Mouse (Mus musculus): ENCODE data around the gene Tcl1b3. TPM values are rescaled to one million over a fixed set of nuclear protein-coding genes. Genes with fewer than 3 reads are reported as not detected.

Gene Tcl1b3
- not detected for polyA plus RNA-seq (2014; fragmentation: Illumina TruSeq; extraction: RNeasy Lipid Tissue Mini Kit (QIAGEN cat#74804); ENCODE audit: insufficient read depth, low read depth, low replicate concordance)

DNA sequence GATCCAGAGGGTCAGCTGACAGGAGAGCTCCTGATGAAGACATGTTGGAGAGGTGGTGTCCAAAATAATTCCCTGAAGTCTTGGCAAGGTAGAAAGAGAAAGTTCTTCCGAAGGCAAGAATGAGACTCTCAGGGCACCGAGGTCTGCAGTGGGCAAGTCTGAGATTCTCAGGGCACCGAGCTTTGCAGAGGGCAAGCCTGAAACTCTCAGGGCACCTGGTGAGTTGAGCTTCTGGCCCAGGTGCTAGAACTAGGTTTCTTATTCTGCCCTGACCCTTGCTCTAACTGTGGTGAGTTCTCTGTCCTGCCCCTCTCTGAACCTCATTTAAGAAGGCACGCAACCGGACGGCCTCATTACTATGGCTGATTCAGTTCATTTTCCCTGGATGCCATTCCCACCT, at the start of gene Tcl1b3:
Tcl1b3 (plus strand) TSS at position 301 of the 400 bp plus-strand sequence.

DNA sequence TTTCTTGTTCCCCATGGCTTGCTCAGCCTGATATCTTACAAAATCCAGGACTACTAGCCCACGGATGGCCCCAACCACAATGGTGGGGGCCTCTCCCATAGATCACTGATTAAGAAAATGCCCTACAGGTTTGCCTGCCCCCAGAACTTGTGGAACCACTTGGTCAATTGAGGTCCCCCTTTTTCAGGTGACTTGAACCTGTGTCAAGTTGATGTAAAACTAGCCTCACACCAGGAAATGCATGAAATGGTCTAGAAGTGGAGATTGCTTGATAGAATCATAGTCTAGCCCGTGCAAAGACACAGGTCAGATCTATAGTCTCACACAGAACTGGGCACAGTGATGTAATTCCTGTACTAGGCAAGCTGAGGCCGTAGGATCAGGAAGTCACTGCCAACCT, 45.1 kb upstream of the Tcl1b3 start, which contains the start of gene Tcl1b2:
Tcl1b2 (plus strand) TSS at position 301 of the 400 bp plus-strand sequence.

GRCm38 (mm10) chr12:105159390-105159789, 31.5 kb upstream of the Tcl1b3 start, which contains the start of gene Tcl1b1:
Gene Tcl1b1 (plus strand): TSS chr12:105159690.

DNA sequence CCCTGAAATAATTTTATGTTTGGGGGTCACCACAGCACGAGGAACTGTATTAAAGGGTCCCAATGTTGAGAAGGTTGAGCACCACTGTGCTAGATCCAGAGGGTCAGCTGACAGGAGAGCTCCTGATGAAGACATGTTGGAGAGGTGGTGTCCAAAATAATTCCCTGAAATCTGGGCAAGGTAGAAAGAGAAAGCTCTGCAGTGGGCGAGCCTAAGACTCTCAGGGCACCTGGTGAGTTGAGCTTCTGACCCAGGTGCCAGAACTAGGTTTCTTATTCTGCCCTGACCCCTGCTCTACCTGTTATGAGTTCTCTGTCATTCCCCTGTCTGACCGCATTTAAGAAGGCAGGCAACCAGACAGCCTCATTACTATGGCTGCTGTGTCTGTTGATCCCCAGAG, 14.8 kb upstream of the Tcl1b3 start, which contains the start of gene Tcl1b5:
Tcl1b5 (plus strand) TSS at position 301 of the 400 bp plus-strand sequence.

DNA sequence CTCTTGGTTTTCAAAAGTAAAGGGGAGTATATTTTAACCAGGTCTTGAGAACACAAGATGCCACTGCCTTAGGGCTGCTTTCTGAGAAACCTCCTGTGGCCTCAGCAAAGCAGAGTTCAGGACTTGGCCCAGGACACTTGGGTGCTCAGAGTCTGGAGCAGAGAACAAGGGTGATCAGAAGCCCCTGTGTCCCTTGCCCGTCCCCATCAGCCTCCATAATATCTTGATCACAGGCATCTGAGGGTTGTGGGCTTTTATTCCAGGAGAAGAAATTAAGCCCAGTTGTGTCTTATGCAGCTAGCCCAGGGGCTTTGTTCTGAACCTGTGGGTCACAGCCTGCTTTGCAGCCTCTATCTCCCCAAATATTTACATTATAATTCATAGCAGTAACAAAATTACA, 10.8 kb downstream of the Tcl1b3 start, which contains the start of gene Tcl1b4:
Tcl1b4 (plus strand) TSS at position 301 of the 400 bp plus-strand sequence.

GRCm38 (mm10) chr12:105222601-105223319, 31.9 kb downstream of the Tcl1b3 start, which contains the start of gene Tcl1:
Gene Tcl1 (minus strand): TSS chr12:105222793.

Other genes with a start within 250 kb of the Tcl1b3 start
- 1.1 TPM for gene Syne3, start 181.2 kb upstream of the Tcl1b3 start, polyA plus RNA-seq (2014; fragmentation: Illumina TruSeq; extraction: RNeasy Lipid Tissue Mini Kit (QIAGEN cat#74804); ENCODE audit: insufficient read depth, low read depth, low replicate concordance)
- 42.4 TPM for gene Glrx5, start 158.4 kb upstream of the Tcl1b3 start, polyA plus RNA-seq (2014; fragmentation: Illumina TruSeq; extraction: RNeasy Lipid Tissue Mini Kit (QIAGEN cat#74804); ENCODE audit: insufficient read depth, low read depth, low replicate concordance)
- not detected for gene Tcl1b2, start 45.0 kb upstream of the Tcl1b3 start, polyA plus RNA-seq (2014; fragmentation: Illumina TruSeq; extraction: RNeasy Lipid Tissue Mini Kit (QIAGEN cat#74804); ENCODE audit: insufficient read depth, low read depth, low replicate concordance)
- gene Tcl1b1, start 31.4 kb upstream of the Tcl1b3 start, polyA plus RNA-seq (2014; fragmentation: Illumina TruSeq; extraction: RNeasy Lipid Tissue Mini Kit (QIAGEN cat#74804); ENCODE audit: insufficient read depth, low read depth, low replicate concordance): not detected
- gene Tcl1b5, start 14.7 kb upstream of the Tcl1b3 start, polyA plus RNA-seq (2014; fragmentation: Illumina TruSeq; extraction: RNeasy Lipid Tissue Mini Kit (QIAGEN cat#74804); ENCODE audit: insufficient read depth, low read depth, low replicate concordance): not detected
- gene Tcl1b4, start 10.9 kb downstream of the Tcl1b3 start, polyA plus RNA-seq (2014; fragmentation: Illumina TruSeq; extraction: RNeasy Lipid Tissue Mini Kit (QIAGEN cat#74804); ENCODE audit: insufficient read depth, low read depth, low replicate concordance): not detected
- gene Tcl1, start 31.8 kb downstream of the Tcl1b3 start, polyA plus RNA-seq (2014; fragmentation: Illumina TruSeq; extraction: RNeasy Lipid Tissue Mini Kit (QIAGEN cat#74804); ENCODE audit: insufficient read depth, low read depth, low replicate concordance): not detected
- gene Tunar, start 142.8 kb downstream of the Tcl1b3 start, polyA plus RNA-seq (2014; fragmentation: Illumina TruSeq; extraction: RNeasy Lipid Tissue Mini Kit (QIAGEN cat#74804); ENCODE audit: insufficient read depth, low read depth, low replicate concordance): not detected